Mouse (Mus musculus) ES-E14 (cell line): ENCODE results near the gene Dnmt3b.

Experiments
- HCFC1 ChIP-seq: IDR thresholded peaks from 2 replicates; pipeline ENCODE4 v1.6.1; 2012; ENCODE audit warnings: low read length, inconsistent platforms, borderline replicate concordance; ENCODE audit not compliant: insufficient read depth
- ZC3H11A ChIP-seq: IDR thresholded peaks from 2 replicates; pipeline ENCODE4 v1.6.1; 2012; ENCODE audit warnings: low read depth, mild to moderate bottlenecking, inconsistent platforms, low read length, borderline replicate concordance
- ZNF384 ChIP-seq: IDR thresholded peaks from 2 replicates; pipeline ENCODE4 v1.6.1; 2012; ENCODE audit warnings: low read depth, low read length, inconsistent platforms

DNA sequence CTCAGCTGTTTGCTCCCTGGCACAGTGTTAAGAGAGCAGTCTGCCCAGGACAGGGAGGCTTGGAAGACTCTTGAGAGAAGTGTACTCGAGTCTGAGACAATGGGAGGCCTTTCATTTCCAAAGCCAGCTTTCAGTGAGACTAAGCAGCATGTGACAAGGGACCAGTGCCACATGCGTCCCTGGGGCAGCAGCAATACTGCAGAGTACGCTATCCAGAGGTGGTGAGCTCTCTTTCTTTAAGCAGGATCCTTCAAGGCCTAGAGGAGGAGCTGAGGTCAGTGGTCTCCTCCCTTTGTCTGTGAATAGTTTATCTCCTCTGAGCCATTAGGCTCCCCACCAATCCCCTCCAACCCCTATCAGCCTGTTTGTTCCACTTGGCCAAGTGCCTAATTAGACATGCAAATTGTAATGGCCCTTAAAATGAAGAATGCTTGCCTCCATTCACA, 63.4 kb downstream of the Dnmt3b start:
- no peak for TF ChIP-seq HCFC1
- no peak for TF ChIP-seq ZC3H11A
- TF ChIP-seq ZNF384: no peak
